Mouse (Mus musculus) urinary bladder, postnatal 25 days (tissue): ENCODE data around the gene Polr1e.
A peak's percentile ranks its signal among the peaks of the same experiment; 100 is the strongest.
"Not testable (repeated sequence)": the region's sequence is repeated elsewhere in the genome, so short reads cannot be mapped to it uniquely, and the experiment has no call there.

ENCODE experiments used
- DNase-seq: peaks from one replicate; pipeline ENCODE4 v3.0.0; 2022; ENCODE audit warnings: low spot score

The Polr1e gene

GRCm38 (mm10) chr4:45054862-45055261 lies 36.5 kb downstream of the Polr1e start:
- no peak for DNase-seq

DNA sequence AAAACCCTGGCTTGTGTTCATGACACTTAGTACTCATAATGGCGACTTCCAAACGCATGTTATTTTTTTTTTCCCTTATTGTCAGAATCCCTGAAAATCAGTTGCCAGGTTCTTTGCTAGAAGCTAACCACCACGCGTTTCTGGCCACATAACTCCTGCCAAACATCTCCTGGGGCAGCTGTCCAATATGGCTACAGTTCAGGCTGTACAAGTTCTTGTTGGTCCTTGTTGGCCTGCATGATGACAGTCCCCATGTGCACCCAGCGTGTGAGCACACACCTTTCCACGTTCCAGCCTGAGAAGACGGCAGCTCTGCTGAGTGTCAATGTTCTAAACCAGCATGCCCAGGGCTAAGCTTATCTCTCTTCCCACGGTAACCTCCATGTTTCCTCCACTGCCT lies 37.1 kb downstream of the Polr1e start:
- no peak for DNase-seq

GRCm38 (mm10) chr4:45063836-45064235 lies 45.5 kb downstream of the Polr1e start:
- not testable (repeated sequence) for DNase-seq

GRCm38 (mm10) chr4:45064577-45064976 lies 46.2 kb downstream of the Polr1e start:
- DNase-seq: no peak

- DNase-seq: no peak
Measured at GRCm38 (mm10) chr4:45066036-45066730, 47.8 kb downstream of the Polr1e start.

GRCm38 (mm10) chr4:45067742-45068141 lies 49.4 kb downstream of the Polr1e start:
- DNase-seq: no peak

GRCm38 (mm10) chr4:45072261-45072973 lies 54.0 kb downstream of the Polr1e start:
- DNase-seq: no peak

DNA sequence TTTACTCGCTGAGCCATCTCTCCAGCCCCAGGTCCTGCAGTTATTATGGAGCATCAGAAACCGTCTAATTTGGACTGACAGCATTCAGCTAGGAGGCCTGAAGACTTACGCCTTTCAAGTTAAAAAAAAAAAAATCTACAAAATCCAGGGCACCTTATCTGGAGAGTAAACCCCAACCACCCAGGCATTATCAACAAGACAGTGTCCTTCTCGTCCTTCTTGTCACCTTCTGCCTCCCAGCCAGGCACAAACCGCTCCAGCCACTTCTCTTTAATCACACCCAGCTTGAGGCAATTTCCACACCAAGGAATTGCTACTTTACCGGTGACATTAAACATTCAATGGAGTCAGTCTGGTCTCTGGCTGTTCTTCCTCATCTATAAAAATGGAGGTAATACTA lies 55.2 kb downstream of the Polr1e start:
- DNase-seq: no peak

- not testable (repeated sequence) for DNase-seq
Measured at GRCm38 (mm10) chr4:45081041-45081440, 62.7 kb downstream of the Polr1e start.

GRCm38 (mm10) chr4:45082951-45083350 lies 64.6 kb downstream of the Polr1e start:
- DNase-seq: no peak

GRCm38 (mm10) chr4:45083487-45083886 lies 65.1 kb downstream of the Polr1e start:
- DNase-seq: no peak

DNA sequence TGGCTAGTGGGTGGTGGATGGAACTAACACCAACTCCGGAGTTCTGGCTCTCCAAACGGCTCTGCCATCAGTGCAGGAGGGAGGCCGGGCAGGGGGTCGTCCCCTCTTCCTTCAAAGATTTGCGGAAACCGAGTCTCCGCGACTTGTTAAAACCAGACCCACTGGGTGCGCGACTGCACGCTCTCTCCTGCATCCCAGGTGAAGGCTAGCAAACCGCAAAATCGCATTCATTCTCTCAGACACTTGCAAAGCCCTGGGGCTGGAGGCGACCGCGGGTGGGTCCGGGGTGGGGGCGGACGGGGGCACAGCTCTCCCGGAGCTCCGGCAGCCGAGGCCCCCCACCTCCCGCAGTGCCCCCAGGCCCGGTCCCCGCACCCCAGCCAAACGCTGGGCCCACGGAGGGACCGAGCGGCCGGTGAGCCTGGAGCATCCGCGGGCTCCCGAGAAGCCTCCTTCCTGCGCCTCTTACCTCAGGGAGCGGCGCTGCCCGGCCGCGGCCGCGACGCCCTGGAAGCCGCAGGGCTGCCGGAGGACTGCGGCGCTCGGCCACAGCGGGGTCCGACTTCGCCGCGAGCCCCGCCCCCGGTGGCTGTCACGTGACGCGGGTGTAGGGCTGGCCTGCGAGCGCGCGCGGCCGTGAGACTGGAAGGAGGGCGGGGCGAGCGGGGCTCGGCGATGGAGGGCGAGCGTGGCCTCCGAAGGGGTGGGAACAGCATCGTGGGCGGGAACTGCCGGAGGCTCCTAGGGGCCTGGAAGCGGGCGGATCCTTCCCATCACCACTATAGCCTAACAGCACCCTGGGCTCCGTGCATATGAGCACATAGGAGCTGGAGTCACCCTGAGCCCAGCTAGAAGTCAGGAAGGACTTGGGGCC lies 65.9 kb downstream of the Polr1e start, which contains the start of gene Fbxo10:
Gene Fbxo10 (minus strand): TSS at position 584 of the 874 bp plus-strand sequence.
- peak; percentile 91 for DNase-seq

DNA sequence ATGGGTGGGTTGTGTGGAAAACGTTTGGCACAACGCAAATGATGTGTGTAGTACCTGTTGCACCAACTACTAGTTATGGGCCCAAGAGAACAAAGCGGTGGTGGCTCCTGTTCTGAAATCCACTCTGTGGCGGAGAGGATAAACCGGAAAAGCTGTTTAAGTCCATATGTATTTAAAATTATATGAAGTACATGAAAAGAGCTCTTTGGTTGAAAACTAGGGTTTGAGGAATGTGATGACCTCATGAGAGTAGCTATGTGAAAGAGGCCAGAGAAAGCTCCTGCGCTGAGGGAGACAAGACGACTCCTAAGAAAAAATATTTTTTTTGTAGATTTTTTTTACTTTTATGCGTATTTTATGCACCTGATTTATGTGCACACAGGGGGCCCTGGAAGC lies 66.5 kb downstream of the Polr1e start:
- DNase-seq: no peak
